Mouse (Mus musculus) C2C12 (cell line): ENCODE measurements around the gene Ano6.

Experiments
- CEBPB ChIP-seq: IDR thresholded peaks from one replicate; pipeline ENCODE4 v1.6.1; 2011; ENCODE audit warnings: low read depth, mild to moderate bottlenecking, control low read depth, moderate library complexity
- CTCF ChIP-seq: IDR thresholded peaks from one replicate; pipeline ENCODE4 v1.5.1; 2011; ENCODE audit not compliant: control insufficient read depth, insufficient read depth, insufficient read length
- MYOG ChIP-seq: IDR thresholded peaks from one replicate; pipeline ENCODE4 v1.6.1; 2011; ENCODE audit not compliant: control insufficient read depth, insufficient read length; ENCODE audit errors: extremely low read depth

DNA sequence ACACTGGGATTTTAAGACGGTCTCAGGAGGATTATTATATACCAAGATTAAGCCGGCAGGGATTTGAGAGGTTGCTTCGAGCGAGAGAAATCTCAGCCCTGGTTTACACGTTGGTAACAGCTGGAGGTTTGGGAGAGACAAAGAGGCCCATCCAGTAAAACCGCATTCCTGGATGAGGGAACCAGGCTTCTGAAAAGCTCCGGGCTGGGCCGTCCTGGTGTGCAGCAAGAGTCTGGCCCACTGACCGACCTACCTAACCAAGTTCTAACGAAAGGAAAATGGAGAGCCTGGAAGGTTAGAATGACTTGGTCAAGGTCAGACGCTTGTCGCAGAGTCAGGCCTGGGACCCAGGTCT lies 39.5 kb downstream of the Ano6 start:
- TF ChIP-seq CTCF (no peak), CEBPB (no peak), MYOG (no peak)
